ENCODE assay signal across 8 mouse cellular contexts in genomic region chr1:64078747-64079211, GRCm38 (mm10). TPM values are rescaled to one million over a fixed set of nuclear protein-coding genes. Genes with fewer than 3 reads are reported as not detected.
A peak's percentile ranks its signal among the peaks of the same experiment; 100 is the strongest.
DNase-seq lines count a peak whose midpoint lies in the region; ATAC-seq and TF ChIP-seq lines count a peak whose summit lies in the region.

No protein-coding gene starts in this region.

- no peaks in the 10 kb centered on the region for H3K27me3 ChIP-seq in kidney, adult 2 months (replicated peaks; ENCODE audit: control insufficient read depth, insufficient read depth, low read length)
- H3K27me3 ChIP-seq in MEL (ENCODE audit: control insufficient read depth in 1 of 2, insufficient read depth in 2 of 2, low read length in 2 of 2) = no peaks in the 10 kb centered on the region
- H3K27me3 ChIP-seq in embryonic facial prominence, embryonic 14.5 days (replicated peaks; ENCODE audit: control insufficient read depth, insufficient read depth, low read length) = no peaks in the 10 kb centered on the region
- no peaks in the 10 kb centered on the region for H3K27me3 ChIP-seq in kidney, embryonic 16.5 days (ENCODE audit: insufficient read depth, low read length)
- no peaks in the 10 kb centered on the region for H3K27me3 ChIP-seq in small intestine, adult 2 months (ENCODE audit: control insufficient read depth, insufficient read depth, low read length)

- no peak for TF ChIP-seq CTCF in kidney, adult 2 months (conservative IDR thresholded peaks at IDR 0.05; ENCODE audit: insufficient read depth, insufficient read length, low read depth, low read length)
- TF ChIP-seq CTCF in MEL (IDR thresholded peaks at IDR 0.05 in 2 of 3, conservative IDR thresholded peaks at IDR 0.05 in 1 of 3; ENCODE audit: control insufficient read depth in 1 of 3, insufficient read depth in 1 of 3, low read depth in 2 of 3, low read length in 3 of 3, poor library complexity in 1 of 3, severe bottlenecking in 1 of 3) = no peak
- no peak for TF ChIP-seq CTCF in small intestine, adult 2 months (IDR thresholded peaks at IDR 0.05; ENCODE audit: extremely low read depth, insufficient read length, insufficient replicate concordance, low read depth, low read length)

- DNase-seq in kidney, adult 2 months = no peak
- DNase-seq in kidney, adult 11 months = no peak
- no peak for DNase-seq in MEL (ENCODE audit: low read depth, low spot score)
- no peak for DNase-seq in embryonic facial prominence, embryonic 14.5 days (ENCODE audit: low spot score)
- DNase-seq in layer of hippocampus, postnatal 36 days = no peak

- WGBS in kidney, adult 2 months = 75% methylated on average over 20 of the region's 20 CpGs
- 88% methylated on average over 20 of the region's 20 CpGs for WGBS in embryonic facial prominence, embryonic 14.5 days
- WGBS in kidney, embryonic 16.5 days = 71% methylated on average over 20 of the region's 20 CpGs
- 87% methylated on average over 20 of the region's 20 CpGs for WGBS in small intestine, adult 2 months

- H3K9ac ChIP-seq in MEL (ENCODE audit: control insufficient read depth, low read depth, low read length, poor library complexity, severe bottlenecking) = peak overlapping the region; percentile 65
- H3K9ac ChIP-seq in embryonic facial prominence, embryonic 14.5 days (ENCODE audit: low read depth, low read length) = no peak overlapping the region
- H3K9ac ChIP-seq in kidney, embryonic 16.5 days (replicated peaks; ENCODE audit: low read length) = no peak overlapping the region

- no peak overlapping the region for H3K4me3 ChIP-seq in kidney, adult 2 months (ENCODE audit: insufficient read depth, low read depth, low read length)
- H3K4me3 ChIP-seq in MEL (ENCODE audit: control insufficient read depth in 1 of 2, insufficient read depth in 1 of 2, low read depth in 2 of 2, low read length in 2 of 2) = peak overlapping the region in 1 of 2 experiments; percentile 55; a peak in 2 of 4 replicates
- H3K4me3 ChIP-seq in embryonic facial prominence, embryonic 14.5 days (ENCODE audit: low read depth, low read length) = no peak overlapping the region
- H3K4me3 ChIP-seq in kidney, embryonic 16.5 days (ENCODE audit: low read length) = no peak overlapping the region
- H3K4me3 ChIP-seq in small intestine, adult 2 months (ENCODE audit: low read depth, low read length) = peak overlapping the region; percentile 4; the same call in 1 of the 2 replicates

- H3K36me3 ChIP-seq in kidney, adult 2 months (ENCODE audit: control insufficient read depth, insufficient read depth, low read length) = peaks cover 1% of the 10 kb centered on the region; the same call in 1 of the 2 replicates
- H3K36me3 ChIP-seq in MEL (ENCODE audit: control insufficient read depth in 1 of 2, insufficient read depth in 2 of 2, low read length in 2 of 2) = peaks cover 0 to 68% of the 10 kb centered on the region in 2 experiments; a peak in 2 of 4 replicates
- H3K36me3 ChIP-seq in embryonic facial prominence, embryonic 14.5 days (ENCODE audit: control insufficient read depth, insufficient read depth, low read length) = peaks cover 33% of the 10 kb centered on the region
- peaks cover 26% of the 10 kb centered on the region for H3K36me3 ChIP-seq in kidney, embryonic 16.5 days (ENCODE audit: insufficient read depth, low read length)
- H3K36me3 ChIP-seq in small intestine, adult 2 months (ENCODE audit: control insufficient read depth, insufficient read depth, low read length) = peaks cover 13% of the 10 kb centered on the region

- H3K27ac ChIP-seq in kidney, adult 2 months (ENCODE audit: insufficient read depth, low read depth, low read length) = peak overlapping the region; percentile 2; the same call in 1 of the 2 replicates
- H3K27ac ChIP-seq in MEL (ENCODE audit: control insufficient read depth, low read depth, low read length) = peak overlapping the region; percentile 92
- no peak overlapping the region for H3K27ac ChIP-seq in embryonic facial prominence, embryonic 14.5 days (replicated peaks; ENCODE audit: low read depth, low read length)
- no peak overlapping the region for H3K27ac ChIP-seq in kidney, embryonic 16.5 days (ENCODE audit: low read length)
- H3K27ac ChIP-seq in small intestine, adult 2 months (ENCODE audit: insufficient read depth, low read depth, low read length) = no peak overlapping the region

- ATAC-seq in embryonic facial prominence, embryonic 14.5 days (ENCODE audit: low read depth) = peak; percentile 75; the same call in 1 of the 2 replicates
- peak; percentile 51; the same call in 1 of the 2 replicates for ATAC-seq in kidney, embryonic 16.5 days (ENCODE audit: low FRiP score, low TSS enrichment)
- no peak for ATAC-seq in activated CD4-positive, CD25-positive, alpha-beta regulatory T cell, adult 4 months

- H3K9me3 ChIP-seq in MEL (replicated peaks; ENCODE audit: insufficient read depth, low read length) = no peaks in the 10 kb centered on the region
- H3K9me3 ChIP-seq in embryonic facial prominence, embryonic 14.5 days (ENCODE audit: control insufficient read depth, low read length) = no peaks in the 10 kb centered on the region
- H3K9me3 ChIP-seq in kidney, embryonic 16.5 days (ENCODE audit: low read length) = no peaks in the 10 kb centered on the region

- no peak overlapping the region for H3K4me2 ChIP-seq in embryonic facial prominence, embryonic 14.5 days (ENCODE audit: low read depth, low read length)
- H3K4me2 ChIP-seq in kidney, embryonic 16.5 days (replicated peaks; ENCODE audit: low read depth, low read length) = 0 out of 2 replicates have a peak overlapping the region, but pooled peaks have one; percentile 1

- no peak for TF ChIP-seq EP300 in MEL (IDR thresholded peaks at IDR 0.05; ENCODE audit: low read depth in 1 of 2, low read length in 2 of 2)

- H3K79me2 ChIP-seq in MEL (ENCODE audit: control insufficient read depth, insufficient read depth, low read length, poor library complexity) = peaks cover 3% of the 10 kb centered on the region; the same call in 1 of the 2 replicates

- no peak for TF ChIP-seq POLR2A in kidney, adult 2 months (IDR thresholded peaks at IDR 0.05; ENCODE audit: low read depth, low read length)
- no peak for TF ChIP-seq POLR2A in MEL (IDR thresholded peaks at IDR 0.05; ENCODE audit: control insufficient read depth in 1 of 2, insufficient read depth in 1 of 2, low read depth in 1 of 2, low read length in 2 of 2, poor library complexity in 1 of 2)
- no peak for TF ChIP-seq POLR2A in small intestine, adult 2 months (IDR thresholded peaks at IDR 0.05; ENCODE audit: low read depth, low read length)

- no peak for TF ChIP-seq RAD21 in MEL (IDR thresholded peaks at IDR 0.05; ENCODE audit: low read depth, low read length)

- peaks cover 2% of the 10 kb centered on the region; the same call in 1 of the 2 replicates for H3K4me1 ChIP-seq in kidney, adult 2 months (ENCODE audit: control insufficient read depth, insufficient read depth, low read length)
- peaks cover 26 to 41% of the 10 kb centered on the region in 2 experiments for H3K4me1 ChIP-seq in MEL (ENCODE audit: control insufficient read depth in 1 of 2, insufficient read depth in 2 of 2, low read length in 2 of 2)
- H3K4me1 ChIP-seq in embryonic facial prominence, embryonic 14.5 days (ENCODE audit: control insufficient read depth, insufficient read depth, low read length) = no peaks in the 10 kb centered on the region
- H3K4me1 ChIP-seq in kidney, embryonic 16.5 days (ENCODE audit: insufficient read depth, low read length) = peaks cover 2% of the 10 kb centered on the region; the same call in 1 of the 2 replicates
- H3K4me1 ChIP-seq in small intestine, adult 2 months (ENCODE audit: control insufficient read depth, insufficient read depth, insufficient read length, low read length) = peaks cover 9% of the 10 kb centered on the region

TF ChIP-seq in MEL, 35 proteins besides CTCF, POLR2A, EP300 and RAD21:
- TF ChIP-seq SIN3A (IDR thresholded peaks at IDR 0.05; ENCODE audit: low read length) (no peak), KAT2A (conservative IDR thresholded peaks at IDR 0.05; ENCODE audit: low read depth, low read length) (no peak), TCF12 (IDR thresholded peaks at IDR 0.05; ENCODE audit: low read depth, low read length) (no peak), ZC3H11A (IDR thresholded peaks at IDR 0.05; ENCODE audit: low read depth, low read length) (no peak), USF2 (IDR thresholded peaks at IDR 0.05; ENCODE audit: borderline replicate concordance in 1 of 2, insufficient read depth in 1 of 2, low read depth in 1 of 2, low read length in 2 of 2) (no peak), MYB (IDR thresholded peaks at IDR 0.05; ENCODE audit: low read depth, low read length) (no peak), HCFC1 (IDR thresholded peaks at IDR 0.05; ENCODE audit: low read depth, low read length) (no peak), MXI1 (IDR thresholded peaks at IDR 0.05; ENCODE audit: low read depth, low read length) (no peak)

RNA-seq across cellular contexts. Expression of gene Klf7, which starts 43.3 kb away (rescaled TPM):
- 6.9 and 7.2 TPM in 2 replicates for polyA plus RNA-seq in kidney, adult 2 months (2012; rRNA removed)
- 1.6 and 2.7 TPM in 2 replicates for total RNA-seq in MEL (2012; rRNA removed)
- 1 to 10 TPM in 1 of 2 experiments, not detected in 1; 3.1 TPM for polyA plus RNA-seq in MEL (2012; ENCODE audit: insufficient read depth in 1 of 2, insufficient read length in 2 of 2, low read depth in 1 of 2, low replicate concordance in 2 of 2, missing spikeins in 1 of 2)
- 26.1 and 27.7 TPM in 2 replicates for polyA plus RNA-seq in embryonic facial prominence, embryonic 14.5 days (2014; fragmentation: Nextera tagmentation; extraction: Ambion mirVana)
- polyA plus RNA-seq in kidney, embryonic 16.5 days (2015; fragmentation: Nextera tagmentation; extraction: Ambion mirVana) = 23.6 and 26.8 TPM in 2 replicates
- polyA plus RNA-seq in small intestine, adult 2 months (2012; rRNA removed) = 4.0 and 4.1 TPM in 2 replicates
- polyA plus RNA-seq in activated CD4-positive, CD25-positive, alpha-beta regulatory T cell, adult 4 months (2017; shearing (Covaris generic)) = 10 to 100 TPM; 18.6 to 19.1 TPM
- total RNA-seq in layer of hippocampus, postnatal 36 days (2021) = 10 to 100 TPM; 31.7 to 31.8 TPM

Comparison
In these comparisons a context has a peak if more than half of its experiments do, and no peak if none do; other contexts are left out.
1. H3K27ac ChIP-seq: peak in kidney, adult 2 months (single experiment) and MEL (single experiment); none in embryonic facial prominence, embryonic 14.5 days (single experiment), kidney, embryonic 16.5 days (single experiment) and small intestine, adult 2 months (single experiment).